17 mouse cellular contexts compared by ENCODE assay signal in the genomic region with DNA sequence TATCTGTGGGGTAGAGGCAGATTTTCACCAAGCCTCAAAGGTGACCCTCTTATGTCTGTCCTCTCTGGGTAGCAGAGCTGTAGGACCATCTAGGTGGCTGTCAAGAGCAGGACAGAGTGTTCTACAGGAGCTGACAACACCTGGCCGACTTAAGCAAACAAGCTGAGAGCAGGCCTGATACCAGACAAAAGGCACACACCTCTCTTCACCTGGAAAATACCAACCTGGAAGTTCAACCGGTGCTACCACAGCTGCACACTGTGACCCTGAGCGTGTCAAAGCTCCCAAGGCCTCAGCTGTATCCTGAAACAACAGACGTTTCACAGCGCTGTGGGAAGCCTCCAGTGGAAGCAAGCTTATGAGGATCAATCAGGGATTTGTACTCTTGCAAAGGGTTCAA. TPM values are rescaled to one million over a fixed set of nuclear protein-coding genes. Genes with fewer than 3 reads are reported as not detected.
DNase-seq lines count a peak whose midpoint lies in the region; ATAC-seq and TF ChIP-seq lines count a peak whose summit lies in the region.
"Had no signal": no experiment of that assay in that cellular context is flagged by ENCODE, and none has a peak within 500 bp of the region (broad histone marks: within the 10 kb centered on the region; RNA-seq: fewer than 3 reads in every experiment).

No protein-coding gene starts in this region.

- peaks cover 85% of the 10 kb centered on the region for H3K4me1 ChIP-seq in heart, embryonic 15.5 days (replicated peaks)
- H3K4me1 ChIP-seq in lung, adult 2 months (ENCODE audit: control insufficient read depth, insufficient read depth, low read length): peaks cover 48% of the 10 kb centered on the region
- H3K4me1 ChIP-seq in liver, embryonic 16.5 days (ENCODE audit: control insufficient read depth, low read depth, low read length): peaks cover 62% of the 10 kb centered on the region
- H3K4me1 ChIP-seq in stomach, embryonic 14.5 days (ENCODE audit: control insufficient read depth, insufficient read depth, low read length): peaks cover 30% of the 10 kb centered on the region

- no peaks in the 10 kb centered on the region for H3K9me3 ChIP-seq in heart, embryonic 15.5 days (replicated peaks)
- no peaks in the 10 kb centered on the region for H3K9me3 ChIP-seq in liver, embryonic 16.5 days (replicated peaks; ENCODE audit: control insufficient read depth, low read length)
- H3K9me3 ChIP-seq in stomach, embryonic 14.5 days (ENCODE audit: control insufficient read depth, low read depth, low read length): no peaks in the 10 kb centered on the region

- no peak overlapping the region for H3K9ac ChIP-seq in heart, embryonic 15.5 days
- H3K9ac ChIP-seq in liver, embryonic 16.5 days (ENCODE audit: low read depth, low read length): no peak overlapping the region
- no peak overlapping the region for H3K9ac ChIP-seq in stomach, embryonic 14.5 days (replicated peaks; ENCODE audit: low read depth, low read length)

- whole genome bisulfite sequencing in heart, embryonic 15.5 days: 59% methylated on average over 5 of the region's 5 CpGs
- WGBS in lung, adult 2 months: 58% methylated on average over 5 of the region's 5 CpGs
- WGBS in liver, embryonic 16.5 days (ENCODE audit: insufficient replicate concordance): 55% methylated on average over 5 of the region's 5 CpGs
- 60% methylated on average over 5 of the region's 5 CpGs for WGBS in stomach, embryonic 14.5 days

- H3K27ac ChIP-seq in heart, embryonic 15.5 days: peak overlapping the region; percentile 78
- peak overlapping the region; percentile 66 for H3K27ac ChIP-seq in liver, embryonic 16.5 days (ENCODE audit: low read length)
- H3K27ac ChIP-seq in stomach, embryonic 14.5 days (ENCODE audit: low read length): no peak overlapping the region; the same call in 1 of the 2 replicates

- no peak for DNase-seq in heart, adult 18-20 months
- peak; percentile 44 for DNase-seq in lung, adult 2 months
- no peak for DNase-seq in lung, postnatal 10 days
- DNase-seq in thymus, postnatal 0 days (ENCODE audit: low spot score): no peak
- no peak for DNase-seq in retina, postnatal 1 day
- DNase-seq: kidney, postnatal 25 days; thymus, adult 2 months had no signal

- TF ChIP-seq CTCF in lung, adult 2 months (IDR thresholded peaks at IDR 0.05; ENCODE audit: insufficient read depth, low read length): no peak

- no peak for TF ChIP-seq POLR2A in lung, adult 2 months (IDR thresholded peaks at IDR 0.05; ENCODE audit: borderline replicate concordance, extremely low read depth, low read depth, low read length)

- no peaks in the 10 kb centered on the region for H3K27me3 ChIP-seq in heart, embryonic 15.5 days
- H3K27me3 ChIP-seq in liver, embryonic 16.5 days (ENCODE audit: control insufficient read depth, insufficient read depth, low read depth, low read length): no peaks in the 10 kb centered on the region
- no peaks in the 10 kb centered on the region for H3K27me3 ChIP-seq in stomach, embryonic 14.5 days (ENCODE audit: control insufficient read depth, insufficient read depth, low read length)
- H3K27me3 ChIP-seq: CH12.LX had no signal

- no peaks in the 10 kb centered on the region for H3K36me3 ChIP-seq in heart, embryonic 15.5 days
- H3K36me3 ChIP-seq in liver, embryonic 16.5 days (ENCODE audit: control insufficient read depth, insufficient read depth): no peaks in the 10 kb centered on the region
- H3K36me3 ChIP-seq in stomach, embryonic 14.5 days (ENCODE audit: control insufficient read depth, insufficient read depth, low read length): no peaks in the 10 kb centered on the region

- no peak for ATAC-seq in heart, embryonic 15.5 days (replicated peaks; ENCODE audit: insufficient number of reproducible peaks, insufficient read depth, low FRiP score, low read depth)
- peak; percentile 12; the same call in 1 of the 2 replicates for ATAC-seq in liver, embryonic 16.5 days (ENCODE audit: low read depth)
- ATAC-seq in stomach, embryonic 14.5 days (ENCODE audit: insufficient number of reproducible peaks, insufficient read depth, low FRiP score, low read depth): peak; percentile 51; the same call in 1 of the 2 replicates
- ATAC-seq: hindbrain, embryonic 16.5 days had no signal

- H3K4me2 ChIP-seq in heart, embryonic 15.5 days: no peak overlapping the region
- H3K4me2 ChIP-seq in liver, embryonic 16.5 days (ENCODE audit: low read depth, low read length): no peak overlapping the region
- H3K4me2 ChIP-seq in stomach, embryonic 14.5 days (replicated peaks; ENCODE audit: low read depth, low read length): no peak overlapping the region

- no peak overlapping the region for H3K4me3 ChIP-seq in heart, embryonic 15.5 days
- H3K4me3 ChIP-seq in lung, adult 2 months (replicated peaks; ENCODE audit: extremely low read depth, low read depth, low read length): no peak overlapping the region
- H3K4me3 ChIP-seq in liver, embryonic 16.5 days (ENCODE audit: low read depth, low read length): no peak overlapping the region
- H3K4me3 ChIP-seq in stomach, embryonic 14.5 days (ENCODE audit: low read depth, low read length): no peak overlapping the region
- H3K4me3 ChIP-seq: erythroblast, embryonic 14.5 days had no signal

RNA-seq across cellular contexts. Expression of gene Zfp787, which starts 8.1 kb away (rescaled TPM):
- polyA plus RNA-seq in heart, embryonic 15.5 days (2015; fragmentation: Nextera tagmentation; extraction: Ambion mirVana): 19.8 and 25.2 TPM in 2 replicates
- 10 to 100 TPM; 31.3 to 32.3 TPM for total RNA-seq in heart, adult 18-20 months (2021)
- polyA plus RNA-seq in lung, adult 2 months (2012; rRNA removed): 38.4 and 44.0 TPM in 2 replicates
- 9.7 and 10.0 TPM in 2 replicates for polyA plus RNA-seq in liver, embryonic 16.5 days (2015; fragmentation: Nextera tagmentation; extraction: Ambion mirVana)
- polyA plus RNA-seq in stomach, embryonic 14.5 days (2014; fragmentation: Nextera tagmentation; extraction: Ambion mirVana): 14.6 and 18.1 TPM in 2 replicates
- 21.4 and 33.0 TPM in 2 replicates for polyA plus RNA-seq in thymus, postnatal 0 days (2015; fragmentation: Nextera tagmentation; extraction: Ambion mirVana)

RNA-seq across cellular contexts. Expression of gene Zfp444, which starts 24.3 kb away (rescaled TPM):
- 29.9 and 38.5 TPM in 2 replicates for polyA plus RNA-seq in heart, embryonic 15.5 days (2015; fragmentation: Nextera tagmentation; extraction: Ambion mirVana)
- 10 to 100 TPM; 12.3 to 13.6 TPM for total RNA-seq in heart, adult 18-20 months (2021)
- polyA plus RNA-seq in lung, adult 2 months (2012; rRNA removed): 35.2 and 36.7 TPM in 2 replicates
- polyA plus RNA-seq in liver, embryonic 16.5 days (2015; fragmentation: Nextera tagmentation; extraction: Ambion mirVana): 16.1 and 16.6 TPM in 2 replicates
- polyA plus RNA-seq in stomach, embryonic 14.5 days (2014; fragmentation: Nextera tagmentation; extraction: Ambion mirVana): 43.5 and 52.4 TPM in 2 replicates
- 61.2 and 62.1 TPM in 2 replicates for polyA plus RNA-seq in thymus, postnatal 0 days (2015; fragmentation: Nextera tagmentation; extraction: Ambion mirVana)

RNA-seq across cellular contexts. Expression of gene Galp, which starts 49.2 kb away (rescaled TPM):
- not detected in 2 replicates for polyA plus RNA-seq in heart, embryonic 15.5 days (2015; fragmentation: Nextera tagmentation; extraction: Ambion mirVana)
- total RNA-seq in heart, adult 18-20 months (2021): not detected
- polyA plus RNA-seq in lung, adult 2 months (2012; rRNA removed): not detected in 2 replicates
- not detected in 2 replicates for polyA plus RNA-seq in liver, embryonic 16.5 days (2015; fragmentation: Nextera tagmentation; extraction: Ambion mirVana)
- polyA plus RNA-seq in stomach, embryonic 14.5 days (2014; fragmentation: Nextera tagmentation; extraction: Ambion mirVana): not detected in 2 replicates
- not detected in 2 replicates for polyA plus RNA-seq in thymus, postnatal 0 days (2015; fragmentation: Nextera tagmentation; extraction: Ambion mirVana)
- total RNA-seq: CH12.LX; common myeloid progenitor, adult 5-6 weeks had no signal
- polyA plus RNA-seq: erythroblast, embryonic 14.5 days; frontal cortex, adult 2 months; gonadal fat pad, adult 2 months; hindbrain, embryonic 16.5 days; limb, embryonic 14.5 days; thymus, adult 2 months had no signal
